Mouse (Mus musculus) adrenal gland, postnatal 14 days (tissue): ENCODE results near the gene Nubp1. TPM values are rescaled to one million over a fixed set of nuclear protein-coding genes. Genes with fewer than 3 reads are reported as not detected.

Experiments
- DNase-seq: peaks from one replicate; pipeline ENCODE4 v3.0.0; 2021; ENCODE audit warnings: mixed read lengths
- long read RNA-seq, 2 experiments: library from polyadenylated mRNA; stranded (forward); transcript quantifications; one replicate each; pipeline ENCODE4 v2.0.0; 2021
- total RNA-seq: library from RNA; stranded (reverse); gene quantifications from 2 replicates; pipeline ENCODE4 v1.2.3, GENCODE M21; 2021

Gene Nubp1
- 23.1 and 25.6 TPM in 2 replicates for total RNA-seq
- long read RNA-seq, experiment 1, transcript Nubp1-201 (11 exons, 2,121 nt), result major isoform, 49 of 62 reads
- long read RNA-seq, experiment 1, partial matches to known transcripts, result 1 of 62 reads
- long read RNA-seq, experiment 1, other reads (novel, unspliced or antisense), result 11 of 62 reads
- long read RNA-seq, experiment 2, transcript Nubp1-201 (11 exons, 2,121 nt), result major isoform, 46 of 55 reads
- long read RNA-seq, experiment 2, partial matches to known transcripts, result 1 of 55 reads
- long read RNA-seq, experiment 2, other reads (novel, unspliced or antisense), result 7 of 55 reads

GRCm38 (mm10) chr16:10411764-10412746 is at the start of gene Nubp1:
Gene Nubp1 (plus strand): TSS chr16:10411948.
- DNase-seq, result peak; percentile 95

GRCm38 (mm10) chr16:10363061-10363460 is 48.7 kb upstream of the Nubp1 start:
- no peak for DNase-seq

GRCm38 (mm10) chr16:10365796-10366195 is 46.0 kb upstream of the Nubp1 start:
- no peak for DNase-seq

GRCm38 (mm10) chr16:10366240-10367217 is 45.2 kb upstream of the Nubp1 start:
- peak; percentile 70 for DNase-seq

GRCm38 (mm10) chr16:10369468-10369934 is 42.2 kb upstream of the Nubp1 start:
- DNase-seq, result peak; percentile 58

GRCm38 (mm10) chr16:10369996-10370395 is 41.8 kb upstream of the Nubp1 start:
- DNase-seq, result no peak

GRCm38 (mm10) chr16:10372372-10372771 is 39.4 kb upstream of the Nubp1 start:
- DNase-seq, result no peak

GRCm38 (mm10) chr16:10374254-10375011 is 37.3 kb upstream of the Nubp1 start:
- peak; percentile 82 for DNase-seq

GRCm38 (mm10) chr16:10377286-10377685 is 34.5 kb upstream of the Nubp1 start:
- DNase-seq, result no peak

- no peak for DNase-seq
Observed at GRCm38 (mm10) chr16:10379531-10379930, 32.2 kb upstream of the Nubp1 start.

- peak; percentile 36 for DNase-seq
Observed at GRCm38 (mm10) chr16:10384060-10384497, 27.7 kb upstream of the Nubp1 start.

- no peak for DNase-seq
Observed at GRCm38 (mm10) chr16:10384544-10384943, 27.2 kb upstream of the Nubp1 start.

GRCm38 (mm10) chr16:10385261-10385660 is 26.5 kb upstream of the Nubp1 start:
- DNase-seq, result no peak

- no peak for DNase-seq
Observed at GRCm38 (mm10) chr16:10388634-10389365, 22.9 kb upstream of the Nubp1 start.

- DNase-seq, result no peak
Observed at GRCm38 (mm10) chr16:10392587-10392986, 19.2 kb upstream of the Nubp1 start.

GRCm38 (mm10) chr16:10394699-10395540 is 16.8 kb upstream of the Nubp1 start, which contains the start of gene Tekt5:
Gene Tekt5 (minus strand): TSS chr16:10395490.
- DNase-seq, result peak; percentile 60

GRCm38 (mm10) chr16:10398755-10399154 is 13.0 kb upstream of the Nubp1 start:
- no peak for DNase-seq

- DNase-seq, result peak; percentile 86
Observed at GRCm38 (mm10) chr16:10399160-10399559, 12.6 kb upstream of the Nubp1 start.

- DNase-seq, result peak; percentile 54
Observed at GRCm38 (mm10) chr16:10415976-10416375, 4.2 kb downstream of the Nubp1 start.
